Mouse (Mus musculus): ENCODE measurements around the gene Mtf2. TPM values are rescaled to one million over a fixed set of nuclear protein-coding genes. Genes with fewer than 3 reads are reported as not detected.
"Not testable (repeated sequence)": the region's sequence is repeated elsewhere in the genome, so short reads cannot be mapped to it uniquely, and the experiment has no call there.

Mtf2 gene
- 134 and 138 TPM in 2 replicates for polyA plus RNA-seq (2016; fragmentation: Nextera tagmentation; extraction: Ambion mirVana)

DNA sequence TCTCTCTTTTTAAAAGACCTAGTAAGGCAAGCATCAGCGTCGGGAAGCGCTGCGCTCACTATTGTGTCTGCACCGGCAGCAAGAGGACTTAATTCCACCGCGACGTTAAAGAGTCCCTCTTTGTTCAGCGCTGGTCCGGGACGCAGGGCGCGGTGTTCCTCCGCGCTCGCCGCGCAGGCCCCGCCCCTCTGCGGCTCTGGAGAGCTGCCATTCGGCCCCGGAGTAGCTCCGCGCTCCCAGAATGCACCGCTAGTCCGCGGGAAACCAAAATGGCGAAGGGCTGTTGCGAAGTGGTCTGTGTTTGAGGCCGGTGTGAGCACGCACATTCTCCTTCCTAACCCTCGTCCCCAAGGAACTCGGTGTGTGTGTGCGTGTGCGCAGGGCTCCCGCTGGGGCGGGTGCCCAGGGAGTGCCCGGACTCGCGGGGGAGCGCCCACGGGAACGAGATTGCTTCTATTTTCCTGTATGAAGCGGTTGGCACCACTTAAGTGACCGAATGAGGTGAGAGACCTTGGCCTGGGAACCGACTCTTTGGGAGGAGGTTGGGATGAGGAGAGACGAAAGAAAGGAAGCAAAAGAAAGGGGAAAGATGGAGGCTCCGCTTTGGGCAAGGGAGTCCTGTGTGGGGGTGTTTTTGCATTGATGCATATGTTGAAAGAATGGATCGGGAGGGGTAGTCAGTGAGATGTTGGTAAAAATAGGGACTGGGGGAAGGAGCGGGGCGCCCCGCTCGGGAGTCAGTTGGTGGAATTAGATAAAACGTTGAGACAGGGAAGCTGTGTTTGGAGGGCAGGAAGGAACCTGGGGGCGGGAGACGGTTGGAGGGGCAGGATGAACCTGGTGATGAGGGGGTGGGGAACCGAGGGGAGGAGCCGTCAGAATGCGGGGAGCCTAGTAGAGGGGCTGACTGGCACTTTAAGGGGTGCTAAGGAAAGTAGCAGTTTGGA, at the start of gene Mtf2:
Mtf2 (plus strand) TSS at position 210 of the 947 bp plus-strand sequence.
- Histone ChIP-seq H3K9me3 (no peaks in the 10 kb centered on the region), H3K4me3 (replicated peaks) (peak within 1 kb of the TSS; percentile 82), H3K4me2 (peak within 1 kb of the TSS; percentile 66), H3K27me3 (no peaks in the 10 kb centered on the region), H3K27ac (peak within 1 kb of the TSS; percentile 98), H3K36me3 (replicated peaks) (peaks cover 20% of the 10 kb centered on the region), H3K9ac (peak within 1 kb of the TSS; percentile 98), H3K4me1 (peaks cover 8% of the 10 kb centered on the region)
- ATAC-seq (ENCODE audit: low FRiP score): peak; percentile 97
- WGBS: under 1% methylated on average over 59 of the region's 59 CpGs

GRCm38 (mm10) chr5:108017232-108017631, 48.2 kb upstream of the Mtf2 start:
- H3K9me3 ChIP-seq: no peaks in the 10 kb centered on the region
- no peaks in the 10 kb centered on the region for H3K36me3 ChIP-seq (replicated peaks)
- H3K27me3 ChIP-seq: no peaks in the 10 kb centered on the region
- no peak overlapping the region for H3K27ac ChIP-seq
- no peak overlapping the region for H3K4me3 ChIP-seq (replicated peaks)
- no peak overlapping the region for H3K4me2 ChIP-seq
- 98% methylated on average over 2 of the region's 2 CpGs for WGBS
- H3K9ac ChIP-seq: no peak overlapping the region
- no peaks in the 10 kb centered on the region for H3K4me1 ChIP-seq
- ATAC-seq (ENCODE audit: low FRiP score): no peak

GRCm38 (mm10) chr5:108019367-108019766, 46.1 kb upstream of the Mtf2 start:
- no peaks in the 10 kb centered on the region for H3K36me3 ChIP-seq (replicated peaks)
- 27% methylated on average over 2 of the region's 2 CpGs for WGBS
- H3K4me1 ChIP-seq: no peaks in the 10 kb centered on the region
- no peak overlapping the region for H3K27ac ChIP-seq
- H3K4me3 ChIP-seq (replicated peaks): no peak overlapping the region
- H3K27me3 ChIP-seq: no peaks in the 10 kb centered on the region
- H3K4me2 ChIP-seq: no peak overlapping the region
- no peak for ATAC-seq (ENCODE audit: low FRiP score)
- no peak overlapping the region for H3K9ac ChIP-seq
- no peaks in the 10 kb centered on the region for H3K9me3 ChIP-seq

GRCm38 (mm10) chr5:108021346-108021745, 44.1 kb upstream of the Mtf2 start:
- Histone ChIP-seq H3K4me1 (no peaks in the 10 kb centered on the region), H3K4me3 (replicated peaks) (no peak overlapping the region), H3K27me3 (no peaks in the 10 kb centered on the region), H3K36me3 (replicated peaks) (no peaks in the 10 kb centered on the region), H3K9me3 (no peaks in the 10 kb centered on the region), H3K9ac (no peak overlapping the region), H3K4me2 (no peak overlapping the region), H3K27ac (no peak overlapping the region)
- no peak for ATAC-seq (ENCODE audit: low FRiP score)
- 73% methylated on average over 3 of the region's 3 CpGs for WGBS

DNA sequence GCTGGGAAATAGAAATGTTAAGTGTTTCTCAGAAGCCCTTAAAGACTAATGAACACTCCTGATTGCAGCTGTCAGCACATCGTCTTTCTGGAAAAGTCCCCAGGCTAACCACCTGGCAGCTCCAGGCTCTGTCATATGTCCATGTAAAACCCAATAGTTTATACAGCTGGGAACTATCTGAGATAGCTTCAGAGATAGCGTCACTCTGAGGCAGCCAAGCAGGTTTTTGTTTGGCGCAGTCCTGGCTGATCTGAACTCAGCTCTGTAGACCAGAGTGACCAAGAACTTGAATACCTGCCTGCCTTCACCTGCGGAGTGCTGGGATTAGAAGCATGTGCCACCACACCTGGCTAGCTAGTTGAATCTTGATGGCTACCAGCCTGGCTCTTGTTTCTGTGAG, 37.2 kb upstream of the Mtf2 start:
- Histone ChIP-seq H3K4me1 (no peaks in the 10 kb centered on the region), H3K4me3 (replicated peaks) (no peak overlapping the region), H3K4me2 (no peak overlapping the region), H3K27ac (no peak overlapping the region), H3K36me3 (replicated peaks) (no peaks in the 10 kb centered on the region), H3K9ac (no peak overlapping the region), H3K9me3 (no peaks in the 10 kb centered on the region), H3K27me3 (no peaks in the 10 kb centered on the region)
- ATAC-seq (ENCODE audit: low FRiP score): no peak
- whole genome bisulfite sequencing: 96% methylated on average over 4 of the region's 4 CpGs

DNA sequence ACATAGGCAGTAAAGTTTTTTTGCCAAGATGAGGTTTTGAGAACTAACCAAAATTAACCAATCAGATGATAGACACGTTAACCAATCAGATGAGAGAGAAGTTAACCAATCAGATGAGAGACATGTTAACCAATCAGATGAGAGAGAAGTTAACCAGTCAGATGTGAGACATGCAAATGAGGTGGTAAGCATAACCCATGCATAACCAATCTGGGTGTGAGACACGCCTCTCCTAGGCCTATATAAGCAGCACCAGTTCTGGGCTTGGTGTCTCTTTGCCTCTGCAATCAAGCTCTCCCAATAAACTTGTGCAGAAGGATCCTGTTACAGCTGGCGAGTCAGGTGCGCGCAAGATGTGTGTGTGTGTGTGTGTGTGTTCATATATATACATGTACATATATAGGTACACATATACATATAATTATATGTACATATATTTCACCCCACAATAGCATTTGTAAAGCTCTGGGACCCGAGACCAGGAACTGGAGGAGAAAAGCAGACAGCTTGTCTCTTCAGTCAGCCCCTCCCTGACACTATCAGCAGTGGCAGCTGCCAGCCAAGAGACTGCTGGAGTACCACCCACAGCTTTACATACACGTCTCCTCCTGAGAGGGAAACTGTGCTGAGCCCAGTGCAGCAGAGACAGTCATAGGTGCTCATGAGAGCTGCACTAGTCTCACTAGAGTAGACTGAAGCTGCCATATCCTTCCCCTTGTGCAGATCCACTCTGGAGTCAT, 36.5 kb upstream of the Mtf2 start:
- not testable (repeated sequence) for H3K9me3 ChIP-seq; H3K4me2 ChIP-seq; H3K36me3 ChIP-seq (replicated peaks); H3K27ac ChIP-seq; H3K27me3 ChIP-seq; H3K4me3 ChIP-seq (replicated peaks); H3K4me1 ChIP-seq; H3K9ac ChIP-seq; ATAC-seq (ENCODE audit: low FRiP score)
- WGBS: 91% methylated on average over 7 of the region's 7 CpGs

DNA sequence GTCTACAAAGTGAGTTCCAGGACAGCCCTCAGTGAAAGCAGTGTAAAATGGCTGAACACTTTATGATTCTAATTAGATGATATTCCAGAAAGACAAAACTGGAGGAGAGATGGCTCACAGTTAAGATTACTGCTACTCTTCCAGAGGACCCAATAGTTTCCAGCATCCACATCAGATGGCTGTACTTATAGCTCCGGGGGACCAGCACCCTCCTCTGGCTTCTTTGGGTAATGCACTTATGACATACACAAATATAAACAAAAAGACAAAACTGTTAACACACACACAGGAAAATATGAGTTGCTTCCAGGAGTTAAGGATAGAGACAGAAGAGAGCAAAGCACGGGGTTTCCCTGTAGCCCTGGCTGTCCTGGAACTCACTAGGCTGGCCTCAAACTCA, 35.5 kb upstream of the Mtf2 start:
- Histone ChIP-seq H3K4me1 (no peaks in the 10 kb centered on the region), H3K36me3 (replicated peaks) (no peaks in the 10 kb centered on the region), H3K9ac (no peak overlapping the region), H3K4me2 (no peak overlapping the region), H3K27ac (no peak overlapping the region), H3K9me3 (no peaks in the 10 kb centered on the region), H3K4me3 (replicated peaks) (no peak overlapping the region), H3K27me3 (no peaks in the 10 kb centered on the region)
- ATAC-seq (ENCODE audit: low FRiP score): no peak
- 83% methylated on average over 2 of the region's 2 CpGs for WGBS

GRCm38 (mm10) chr5:108031267-108031666, 34.2 kb upstream of the Mtf2 start:
- Histone ChIP-seq H3K27ac (no peak overlapping the region), H3K36me3 (replicated peaks) (no peaks in the 10 kb centered on the region), H3K9me3 (no peaks in the 10 kb centered on the region), H3K27me3 (no peaks in the 10 kb centered on the region), H3K4me1 (no peaks in the 10 kb centered on the region), H3K4me3 (replicated peaks) (no peak overlapping the region), H3K9ac (no peak overlapping the region), H3K4me2 (no peak overlapping the region)
- 97% methylated on average over 4 of the region's 4 CpGs for WGBS
- ATAC-seq (ENCODE audit: low FRiP score): no peak

DNA sequence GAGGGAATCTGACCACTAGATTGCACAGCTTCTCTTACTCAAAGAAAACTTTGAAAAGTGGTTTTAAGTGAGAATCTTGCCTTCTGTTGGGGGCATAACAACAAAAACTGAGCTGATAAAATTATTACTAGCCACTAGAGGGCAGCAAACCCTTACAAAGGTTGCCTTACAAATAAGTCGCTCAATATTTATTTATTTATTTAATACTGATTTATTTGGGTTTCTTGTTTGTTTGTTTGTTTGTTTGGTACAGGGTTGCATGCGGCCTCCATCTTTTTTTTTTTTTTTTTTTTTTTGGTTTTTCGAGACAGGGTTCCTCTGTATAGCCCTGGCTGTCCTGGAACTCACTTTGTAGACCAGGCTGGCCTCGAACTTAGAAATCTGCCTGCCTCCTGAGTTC, 31.3 kb upstream of the Mtf2 start:
- WGBS: 27% methylated on average over 4 of the region's 4 CpGs
- no peak for ATAC-seq (ENCODE audit: low FRiP score)
- H3K4me1 ChIP-seq: no peaks in the 10 kb centered on the region
- no peaks in the 10 kb centered on the region for H3K36me3 ChIP-seq (replicated peaks)
- H3K9me3 ChIP-seq: no peaks in the 10 kb centered on the region
- H3K27ac ChIP-seq: no peak overlapping the region
- H3K9ac ChIP-seq: no peak overlapping the region
- no peak overlapping the region for H3K4me2 ChIP-seq
- H3K4me3 ChIP-seq (replicated peaks): no peak overlapping the region
- no peaks in the 10 kb centered on the region for H3K27me3 ChIP-seq

DNA sequence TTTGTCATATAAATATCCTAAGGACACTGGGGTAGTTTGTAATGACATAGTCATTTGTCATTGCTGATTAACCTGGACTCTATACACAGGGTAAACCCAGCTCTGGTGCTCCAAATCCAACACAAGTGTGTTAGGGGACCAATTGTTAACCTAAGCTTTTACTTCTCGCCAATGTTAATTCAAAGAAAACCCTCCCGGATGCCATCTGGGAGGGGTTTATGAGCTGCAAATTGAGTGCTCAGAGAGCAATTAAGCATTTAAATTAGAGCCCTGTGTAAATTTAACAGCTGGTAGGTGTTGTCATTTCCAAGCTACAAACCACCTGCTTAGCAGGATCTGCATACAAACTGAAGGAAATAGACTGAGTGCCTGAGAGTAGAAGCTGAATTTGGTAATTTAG, 30.0 kb upstream of the Mtf2 start:
- no peak for ATAC-seq (ENCODE audit: low FRiP score)
- no peaks in the 10 kb centered on the region for H3K4me1 ChIP-seq
- 37% methylated on average over 2 of the region's 2 CpGs for WGBS

GRCm38 (mm10) chr5:108042061-108042460, 23.4 kb upstream of the Mtf2 start:
- ATAC-seq (ENCODE audit: low FRiP score): no peak
- Histone ChIP-seq H3K4me3 (replicated peaks) (no peak overlapping the region), H3K4me2 (no peak overlapping the region), H3K27ac (no peak overlapping the region), H3K9me3 (no peaks in the 10 kb centered on the region), H3K27me3 (no peaks in the 10 kb centered on the region), H3K9ac (no peak overlapping the region), H3K36me3 (replicated peaks) (no peaks in the 10 kb centered on the region), H3K4me1 (no peaks in the 10 kb centered on the region)
- WGBS: 85% methylated on average over 5 of the region's 5 CpGs

More for the DNA sequence above, 30.0 kb upstream of the Mtf2 start:
- Histone ChIP-seq H3K4me3 (replicated peaks) (no peak overlapping the region), H3K9ac (no peak overlapping the region), H3K27ac (no peak overlapping the region), H3K36me3 (replicated peaks) (no peaks in the 10 kb centered on the region), H3K27me3 (no peaks in the 10 kb centered on the region), H3K4me2 (no peak overlapping the region), H3K9me3 (no peaks in the 10 kb centered on the region)

DNA sequence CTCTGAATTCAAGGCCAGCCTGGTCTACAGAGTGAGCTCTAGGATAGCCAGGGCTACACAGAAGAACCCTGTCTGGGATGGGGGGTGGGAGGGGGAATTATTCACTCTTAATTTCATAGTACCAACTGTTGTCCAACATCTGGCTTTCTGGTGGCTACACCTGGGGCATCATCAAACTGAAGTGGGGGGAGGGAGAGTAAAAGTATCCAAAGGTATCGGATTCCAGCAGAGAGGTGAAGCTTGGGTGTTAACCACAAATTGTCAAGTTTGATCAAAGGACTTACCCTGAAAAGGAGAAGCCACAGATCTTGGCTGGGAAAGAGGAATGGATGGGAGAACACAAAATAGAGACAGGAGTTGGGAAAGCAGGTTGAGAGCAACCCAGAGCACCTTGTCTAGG, 21.6 kb upstream of the Mtf2 start:
- Histone ChIP-seq H3K9ac (no peak overlapping the region), H3K4me2 (no peak overlapping the region), H3K4me3 (replicated peaks) (no peak overlapping the region), H3K9me3 (no peaks in the 10 kb centered on the region), H3K27ac (no peak overlapping the region), H3K27me3 (peaks cover 3% of the 10 kb centered on the region; the same call in 1 of the 2 replicates), H3K36me3 (replicated peaks) (no peaks in the 10 kb centered on the region), H3K4me1 (no peaks in the 10 kb centered on the region)
- WGBS: 90% methylated on average over 1 of the region's 1 CpGs
- no peak for ATAC-seq (ENCODE audit: low FRiP score)
